Mouse (Mus musculus) lung, embryonic 14.5 days (tissue): Measurements from ENCODE around the gene Slc35b3. TPM values are rescaled to one million over a fixed set of nuclear protein-coding genes. Genes with fewer than 3 reads are reported as not detected.

Experiments
- ATAC-seq: fragments of 200-750 bp; cut with Nextera tagmentation; 2 replicates; pipeline ENCODE4 v1.8.0; 2017; ENCODE audit warnings: mild to moderate bottlenecking, moderate TSS enrichment, moderate library complexity; ENCODE audit not compliant: insufficient read depth
- DNase-seq: peaks from one replicate; pipeline ENCODE4 v3.0.0-alpha.2; 2015
- H3K27ac ChIP-seq: fragments of 300-500 bp; sonication (generic); 2 replicates; pipeline ENCODE4 v1.5.1; 2014; ENCODE audit warnings: low read depth, mild to moderate bottlenecking, moderate library complexity
- H3K27me3 ChIP-seq: fragments of 300-500 bp; sonication (generic); 2 replicates; pipeline ENCODE4 v1.6.1; 2014; ENCODE audit warnings: low read length, control low read depth; ENCODE audit not compliant: insufficient read depth
- H3K36me3 ChIP-seq: fragments of 300-500 bp; sonication (generic); 2 replicates; pipeline ENCODE4 v1.6.1; 2014; ENCODE audit warnings: control low read depth; ENCODE audit not compliant: insufficient read depth
- H3K4me1 ChIP-seq: fragments of 300-500 bp; sonication (generic); 2 replicates; pipeline ENCODE4 v1.6.1; 2014; ENCODE audit warnings: antibody characterized with exemption, control low read depth; ENCODE audit not compliant: insufficient read depth
- H3K4me2 ChIP-seq: fragments of 300-500 bp; sonication (generic); 2 replicates; pipeline ENCODE4 v1.6.1; 2014; ENCODE audit warnings: mild to moderate bottlenecking
- H3K4me3 ChIP-seq: fragments of 300-500 bp; sonication (generic); 2 replicates; pipeline ENCODE4 v1.5.1; 2014; ENCODE audit warnings: low read depth, low read length
- H3K9ac ChIP-seq: fragments of 300-500 bp; sonication (generic); 2 replicates; pipeline ENCODE4 v1.6.1; 2014
- H3K9me3 ChIP-seq: fragments of 300-500 bp; sonication (generic); 2 replicates; pipeline ENCODE4 v1.6.1; 2016; ENCODE audit warnings: low read depth, low read length, control low read depth
- CTCF ChIP-seq: IDR thresholded peaks from 2 replicates; pipeline ENCODE4 v1.5.1; 2016; ENCODE audit warnings: antibody characterized with exemption, low read depth
- WGBS: fragments of 180-500 bp; shearing (Covaris S2); extraction: QIAGEN DNeasy Blood & Tissue Kit; methylation state at CpG from one replicate; pipeline ENCODE4 v1.1.7; 2014; 5-methylcytosine and 5-hydroxymethylcytosine counted together
- polyA plus RNA-seq: library from polyadenylated mRNA; unstranded; fragments of >200 nt; fragmentation: Nextera tagmentation; extraction: Ambion mirVana; gene quantifications from 2 replicates; pipeline ENCODE4 v1.2.1, GENCODE M21; 2014

The Slc35b3 gene
- 33.8 and 37.8 TPM in 2 replicates for polyA plus RNA-seq

DNA sequence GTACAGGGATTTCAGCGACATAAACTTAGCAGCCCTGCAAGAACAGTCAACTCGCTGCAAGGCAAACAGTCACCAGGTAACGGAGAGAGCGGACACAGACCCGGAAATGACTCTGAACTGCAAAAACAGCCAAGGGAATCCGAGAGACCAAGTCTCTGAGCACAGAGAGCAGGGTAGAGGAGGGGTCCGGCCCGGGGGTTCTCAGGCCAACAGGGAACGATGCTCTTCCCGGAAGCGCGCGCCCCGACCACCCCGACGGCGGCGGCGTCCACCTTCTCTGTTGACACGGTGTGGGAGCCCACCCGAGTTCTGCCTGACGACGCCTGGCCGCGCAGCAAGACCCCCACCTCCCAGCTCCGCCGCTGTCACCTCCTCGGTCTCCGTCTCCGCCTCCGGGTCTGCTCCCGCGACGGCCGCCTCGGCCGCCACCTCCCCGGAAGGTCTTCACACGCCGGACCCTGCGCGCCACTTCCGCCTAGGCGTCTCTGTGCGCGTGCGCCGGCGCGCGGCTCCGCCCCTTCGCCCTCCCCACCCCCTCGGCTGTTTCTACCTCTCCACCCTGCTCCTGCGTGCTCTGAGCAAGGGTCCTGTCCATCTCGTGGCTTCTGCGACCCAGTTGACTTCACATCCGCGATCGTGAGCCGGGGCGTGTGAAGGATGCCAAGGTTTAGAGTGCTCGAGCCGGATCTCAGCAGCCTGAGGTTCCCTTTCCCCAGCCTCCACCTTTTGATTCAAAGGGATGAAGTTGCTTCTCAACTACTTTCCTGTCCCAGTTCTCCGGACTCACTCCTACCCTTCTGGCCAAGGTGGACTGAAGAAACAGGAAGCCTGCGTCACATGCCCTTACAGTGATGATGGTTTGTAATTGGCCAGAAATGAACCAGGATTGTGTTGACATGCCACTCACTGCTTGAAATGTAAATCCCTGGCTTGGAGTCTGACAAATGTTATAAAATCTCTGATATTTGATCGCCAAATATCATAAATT lies at the start of gene Slc35b3:
TSS of gene Slc35b3 (minus strand) at position 813 of the 988 bp plus-strand sequence.
- Histone ChIP-seq H3K9ac (peak within 1 kb of the TSS; percentile 79), H3K9me3 (no peaks in the 10 kb centered on the region), H3K4me1 (peaks cover 13% of the 10 kb centered on the region), H3K27ac (peak within 1 kb of the TSS; percentile 82), H3K27me3 (no peaks in the 10 kb centered on the region), H3K36me3 (no peaks in the 10 kb centered on the region), H3K4me2 (peak within 1 kb of the TSS; percentile 73), H3K4me3 (peak within 1 kb of the TSS; percentile 87)
- no peak for TF ChIP-seq CTCF
- 1% methylated on average over 63 of the region's 67 CpGs for WGBS
- peak; percentile 90 for DNase-seq
- peak; percentile 99 for ATAC-seq

DNA sequence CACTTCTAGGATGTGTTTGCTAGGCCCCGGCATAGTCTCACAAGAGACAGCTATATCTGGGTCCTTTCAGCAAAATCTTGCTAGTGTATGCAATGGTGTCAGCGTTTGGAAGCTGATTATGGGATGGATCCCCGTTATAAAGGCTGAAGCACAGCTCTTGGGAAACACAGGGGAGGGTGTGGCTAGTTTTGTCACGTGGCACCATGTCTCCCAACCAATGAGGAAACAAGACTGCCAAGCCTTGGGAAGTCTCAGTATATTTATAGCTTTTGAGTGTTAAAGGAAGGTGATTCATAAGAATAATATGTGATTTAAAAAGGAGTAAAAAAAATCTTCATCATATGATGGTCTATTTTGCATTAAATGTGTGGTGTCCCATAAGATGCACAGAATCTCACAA lies 49.6 kb upstream of the Slc35b3 start:
- H3K27me3 ChIP-seq: no peaks in the 10 kb centered on the region
- DNase-seq: no peak
- no peak overlapping the region for H3K4me2 ChIP-seq
- 76% methylated on average over 4 of the region's 4 CpGs for WGBS
- H3K9me3 ChIP-seq: no peaks in the 10 kb centered on the region
- no peak overlapping the region for H3K9ac ChIP-seq
- H3K36me3 ChIP-seq: no peaks in the 10 kb centered on the region
- no peak for ATAC-seq
- H3K4me3 ChIP-seq: no peak overlapping the region
- TF ChIP-seq CTCF: no peak
- H3K27ac ChIP-seq: no peak overlapping the region
- no peaks in the 10 kb centered on the region for H3K4me1 ChIP-seq

DNA sequence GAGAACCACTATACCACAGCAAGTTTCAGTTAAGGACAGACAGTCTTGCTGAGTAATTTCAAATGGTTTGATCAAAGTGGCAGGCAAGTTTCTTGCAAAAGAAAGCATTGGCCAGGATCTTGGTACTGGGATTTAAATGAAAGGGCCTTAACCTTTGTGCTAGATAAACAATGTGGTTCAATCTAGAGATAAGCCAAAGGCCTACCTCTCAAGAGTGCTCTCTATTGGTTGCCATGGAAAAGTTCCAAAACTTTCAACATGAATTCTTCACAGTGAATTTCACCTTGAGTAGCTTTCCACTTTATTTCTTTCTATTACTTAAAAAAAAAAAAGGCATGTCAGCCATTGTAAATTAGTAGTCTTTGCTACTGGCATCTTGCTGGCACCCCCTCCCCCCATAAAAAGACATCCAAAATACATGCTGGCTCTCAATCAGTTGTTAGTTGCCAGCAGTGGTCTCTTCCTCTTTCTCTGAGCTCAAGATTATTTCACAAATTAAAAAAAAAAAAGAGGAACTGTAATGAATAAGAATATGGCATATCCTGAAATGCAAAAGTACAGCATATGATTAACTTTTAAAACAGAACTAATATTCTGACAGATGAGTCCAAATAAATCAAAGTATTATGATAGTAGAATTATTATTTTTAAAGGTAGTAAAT lies 42.6 kb upstream of the Slc35b3 start:
- Histone ChIP-seq H3K4me1 (no peaks in the 10 kb centered on the region), H3K4me3 (no peak overlapping the region), H3K9me3 (no peaks in the 10 kb centered on the region), H3K9ac (no peak overlapping the region), H3K27me3 (no peaks in the 10 kb centered on the region), H3K4me2 (no peak overlapping the region), H3K27ac (no peak overlapping the region), H3K36me3 (no peaks in the 10 kb centered on the region)
- DNase-seq (peak; percentile 26), ATAC-seq (no peak)
- TF ChIP-seq CTCF: no peak

DNA sequence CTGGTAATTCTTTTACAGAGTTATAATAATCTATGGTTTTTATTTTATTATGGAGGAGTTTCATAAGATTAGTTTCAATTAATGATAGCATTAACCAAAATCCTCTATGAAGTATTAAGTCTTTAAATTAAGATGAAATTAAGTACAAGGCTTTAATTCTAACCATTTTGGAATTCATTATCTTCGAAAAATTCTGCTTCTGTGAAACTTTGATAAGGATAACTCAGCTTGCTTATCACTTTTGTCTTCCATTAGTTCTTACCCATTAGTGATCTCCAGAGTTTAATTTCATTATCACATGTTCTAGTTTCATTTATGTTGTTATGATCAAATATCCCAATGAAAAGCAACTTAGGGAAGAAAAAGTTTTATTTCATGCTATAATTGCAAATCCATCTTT lies 41.7 kb upstream of the Slc35b3 start:
- ATAC-seq (no peak), DNase-seq (no peak)
- no peaks in the 10 kb centered on the region for H3K27me3 ChIP-seq
- no peak overlapping the region for H3K27ac ChIP-seq
- no peak overlapping the region for H3K4me3 ChIP-seq
- H3K9ac ChIP-seq: no peak overlapping the region
- no peak overlapping the region for H3K4me2 ChIP-seq
- H3K9me3 ChIP-seq: no peaks in the 10 kb centered on the region
- no peaks in the 10 kb centered on the region for H3K4me1 ChIP-seq
- no peak for TF ChIP-seq CTCF
- H3K36me3 ChIP-seq: no peaks in the 10 kb centered on the region
- 64% methylated on average over 1 of the region's 1 CpGs for WGBS

DNA sequence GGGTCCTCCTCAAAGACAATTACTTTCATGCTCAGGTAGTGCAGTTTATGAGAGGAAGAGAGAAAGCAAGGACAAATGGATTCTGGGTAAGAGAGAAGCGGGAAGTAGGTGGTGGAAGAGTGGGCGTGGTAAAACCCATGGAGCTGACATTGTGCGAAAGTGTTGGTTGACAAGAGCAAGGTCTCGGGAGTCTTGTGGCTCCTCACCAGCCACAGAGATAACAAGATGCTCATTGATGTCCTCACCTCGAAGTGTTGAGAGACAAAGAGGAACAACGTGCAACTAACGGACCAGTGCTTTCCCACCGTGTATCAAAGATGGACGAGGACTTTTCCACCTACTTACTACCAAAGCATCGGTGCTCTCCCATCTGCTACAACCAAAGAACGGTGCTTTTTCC lies 40.8 kb upstream of the Slc35b3 start:
- DNase-seq: no peak
- WGBS: 69% methylated on average over 11 of the region's 11 CpGs
- Histone ChIP-seq H3K27ac (no peak overlapping the region), H3K4me1 (no peaks in the 10 kb centered on the region), H3K27me3 (no peaks in the 10 kb centered on the region), H3K4me2 (no peak overlapping the region), H3K9ac (no peak overlapping the region), H3K36me3 (no peaks in the 10 kb centered on the region), H3K9me3 (no peaks in the 10 kb centered on the region), H3K4me3 (no peak overlapping the region)
- no peak for ATAC-seq
- no peak for TF ChIP-seq CTCF

DNA sequence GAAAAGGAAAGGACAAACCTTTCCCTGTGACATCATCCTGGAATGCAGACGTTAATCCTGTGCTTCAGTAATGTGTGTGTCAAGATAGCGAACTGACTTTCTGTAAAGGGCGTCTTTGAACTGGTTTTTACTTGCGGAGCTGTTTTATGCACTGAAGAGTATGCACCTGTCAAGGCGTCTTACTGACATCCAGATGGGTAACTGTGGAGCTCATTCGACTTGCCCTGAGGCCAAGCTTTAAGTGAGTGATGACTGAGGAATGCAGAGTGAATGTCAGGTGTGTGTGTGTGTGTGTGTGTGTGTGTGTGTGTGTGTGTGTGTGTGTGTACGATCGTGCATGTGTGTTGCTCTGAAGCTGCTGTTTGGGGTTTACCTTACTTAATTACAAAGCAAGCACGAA lies 38.3 kb upstream of the Slc35b3 start:
- no peaks in the 10 kb centered on the region for H3K27me3 ChIP-seq
- no peak overlapping the region for H3K27ac ChIP-seq
- H3K4me1 ChIP-seq: no peaks in the 10 kb centered on the region
- H3K9me3 ChIP-seq: no peaks in the 10 kb centered on the region
- no peak overlapping the region for H3K9ac ChIP-seq
- H3K4me2 ChIP-seq: no peak overlapping the region
- H3K36me3 ChIP-seq: no peaks in the 10 kb centered on the region
- DNase-seq: no peak
- 48% methylated on average over 9 of the region's 9 CpGs for WGBS
- no peak for ATAC-seq
- TF ChIP-seq CTCF: no peak
- H3K4me3 ChIP-seq: no peak overlapping the region

DNA sequence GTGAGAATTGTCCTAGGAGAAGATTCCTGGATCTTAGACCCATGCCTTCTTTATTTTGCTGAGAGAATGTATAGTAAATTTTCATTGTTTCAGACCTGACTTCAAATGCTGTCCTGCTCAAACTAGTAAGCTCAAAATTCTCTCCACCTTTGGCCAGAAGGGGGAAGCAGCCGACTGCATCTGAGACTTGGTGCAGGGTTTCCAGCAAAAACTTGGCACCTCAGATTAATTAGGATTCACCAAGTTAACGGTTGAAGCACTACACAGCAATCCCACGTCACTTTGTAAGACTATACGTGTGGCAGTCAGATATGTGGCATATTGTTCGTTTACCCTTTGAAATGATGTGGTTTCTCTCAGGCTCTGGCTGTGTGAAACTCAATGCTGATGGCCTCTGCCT lies 31.9 kb upstream of the Slc35b3 start:
- Histone ChIP-seq H3K9me3 (no peaks in the 10 kb centered on the region), H3K4me1 (no peaks in the 10 kb centered on the region), H3K27ac (no peak overlapping the region), H3K36me3 (no peaks in the 10 kb centered on the region), H3K4me2 (no peak overlapping the region), H3K27me3 (no peaks in the 10 kb centered on the region), H3K9ac (no peak overlapping the region), H3K4me3 (no peak overlapping the region)
- DNase-seq: peak; percentile 77
- 19% methylated on average over 5 of the region's 5 CpGs for WGBS
- no peak for ATAC-seq
- TF ChIP-seq CTCF: peak; percentile 67
